Mouse (Mus musculus) CH12.LX (cell line): Measurements from ENCODE around the gene Anapc15. TPM values are rescaled to one million over a fixed set of nuclear protein-coding genes. Genes with fewer than 3 reads are reported as not detected.

Source experiments
- DNase-seq: peaks from one replicate; pipeline ENCODE4 v3.0.0-alpha.2; 2013; ENCODE audit errors: extremely low read depth
- H3K27ac ChIP-seq: 2 replicates; pipeline ENCODE4 v1.5.1; 2012; ENCODE audit warnings: low read depth, mild to moderate bottlenecking, control low read depth, moderate library complexity; ENCODE audit not compliant: insufficient read depth
- H3K27me3 ChIP-seq: replicated peaks from 2 replicates; pipeline ENCODE3; 2012; ENCODE audit warnings: inconsistent platforms
- H3K36me3 ChIP-seq, 2 experiments: replicated peaks in 1 of 2; 2 replicates each; pipeline versions ENCODE3 to v1.6.1; 2012; ENCODE audit warnings: inconsistent platforms in 1 of 2, low read length in 1 of 2, mild to moderate bottlenecking in 1 of 2, mixed read lengths in 1 of 2, moderate library complexity in 1 of 2; ENCODE audit not compliant: control insufficient read depth in 1 of 2, insufficient read depth in 1 of 2
- H3K4me1 ChIP-seq, 2 experiments: 2 replicates each; pipeline ENCODE4 v1.6.1; 2012; ENCODE audit warnings: inconsistent platforms in 1 of 2, moderate library complexity in 1 of 2; ENCODE audit not compliant: insufficient read depth in 2 of 2, control insufficient read depth in 1 of 2
- H3K4me2 ChIP-seq: 2 replicates; pipeline ENCODE4 v1.6.1; 2012; ENCODE audit warnings: low read depth, mild to moderate bottlenecking, control low read depth; ENCODE audit not compliant: poor library complexity, insufficient read depth, severe bottlenecking
- H3K4me3 ChIP-seq, 3 experiments: fragments of 150-350 bp in 1 of 3; sonication (generic) in 1 of 3; replicated peaks in 1 of 3; 2 replicates each; pipeline versions ENCODE3 to v1.5.1; 2011 to 2012; ENCODE audit warnings: low read depth in 2 of 3, low read length in 2 of 3, mild to moderate bottlenecking in 2 of 3, moderate library complexity in 2 of 3, control low read depth in 1 of 3, improper control_type of control experiment in 1 of 3, inconsistent platforms in 1 of 3, mixed read lengths in 1 of 3; ENCODE audit not compliant: poor library complexity in 1 of 3
- H3K79me2 ChIP-seq: replicated peaks from 2 replicates; pipeline ENCODE4 v1.6.1; 2012; ENCODE audit warnings: mild to moderate bottlenecking, moderate library complexity; ENCODE audit not compliant: control insufficient read depth, poor library complexity, insufficient read depth, severe bottlenecking; ENCODE audit errors: extremely low read depth
- H3K9ac ChIP-seq: 2 replicates; pipeline ENCODE4 v1.6.1; 2012; ENCODE audit warnings: low read depth, mild to moderate bottlenecking, control low read depth, moderate library complexity; ENCODE audit not compliant: insufficient read depth
- H3K9me3 ChIP-seq: replicated peaks from 2 replicates; pipeline ENCODE3; 2012; ENCODE audit warnings: low read length, inconsistent platforms, mixed read lengths
- BHLHE40 ChIP-seq: IDR thresholded peaks from 2 replicates; pipeline ENCODE4 v1.6.1; 2011; ENCODE audit warnings: mild to moderate bottlenecking, low read depth, low read length, improper control_type of control experiment
- CHD1 ChIP-seq: IDR thresholded peaks from 2 replicates; pipeline ENCODE4 v1.6.1; 2012; ENCODE audit warnings: low read depth, low read length, improper control_type of control experiment, inconsistent platforms
- CHD2 ChIP-seq: IDR thresholded peaks from 2 replicates; pipeline ENCODE4 v1.6.1; 2011; ENCODE audit warnings: low read length, improper control_type of control experiment
- CTCF ChIP-seq, 2 experiments: IDR thresholded peaks in 1 of 2; conservative IDR thresholded peaks in 1 of 2; 2 replicates each; pipeline ENCODE4 v1.5.1; 2011 to 2012; ENCODE audit warnings: low read depth in 2 of 2, low read length in 2 of 2, improper control_type of control experiment in 1 of 2, inconsistent platforms in 1 of 2, mild to moderate bottlenecking in 1 of 2, moderate library complexity in 1 of 2
- ELF1 ChIP-seq: IDR thresholded peaks from 2 replicates; pipeline ENCODE4 v1.6.1; 2014; ENCODE audit warnings: low read depth, mild to moderate bottlenecking, inconsistent platforms, low read length, improper control_type of control experiment
- EP300 ChIP-seq: IDR thresholded peaks from 2 replicates; pipeline ENCODE4 v1.6.1; 2011; ENCODE audit warnings: low read length, improper control_type of control experiment
- GABPA ChIP-seq: IDR thresholded peaks from 2 replicates; pipeline ENCODE4 v1.6.1; 2012; ENCODE audit warnings: low read depth, low read length, improper control_type of control experiment, inconsistent platforms; ENCODE audit not compliant: insufficient replicate concordance
- HCFC1 ChIP-seq: IDR thresholded peaks from 2 replicates; pipeline ENCODE4 v1.6.1; 2012; ENCODE audit warnings: low read depth, mild to moderate bottlenecking, inconsistent platforms, low read length, improper control_type of control experiment
- JUN ChIP-seq: IDR thresholded peaks from 2 replicates; pipeline ENCODE4 v1.6.1; 2011; ENCODE audit warnings: low read depth, mild to moderate bottlenecking, low read length, improper control_type of control experiment, moderate library complexity; ENCODE audit not compliant: insufficient read depth
- JUND ChIP-seq: conservative IDR thresholded peaks from 2 replicates; pipeline ENCODE4 v1.6.1; 2011; ENCODE audit warnings: low read depth, low read length, improper control_type of control experiment
- MAFK ChIP-seq: IDR thresholded peaks from 2 replicates; pipeline ENCODE4 v1.6.1; 2011; ENCODE audit warnings: low read length, improper control_type of control experiment; ENCODE audit not compliant: insufficient replicate concordance
- MAX ChIP-seq: IDR thresholded peaks from 2 replicates; pipeline ENCODE4 v1.6.1; 2011; ENCODE audit warnings: low read length, improper control_type of control experiment
- MEF2A ChIP-seq: IDR thresholded peaks from 2 replicates; pipeline ENCODE4 v1.6.1; 2014; ENCODE audit warnings: low read depth, mild to moderate bottlenecking, inconsistent platforms, low read length, improper control_type of control experiment, borderline replicate concordance
- NELFE ChIP-seq: IDR thresholded peaks from 2 replicates; pipeline ENCODE4 v1.6.1; 2011; ENCODE audit warnings: low read depth, low read length, improper control_type of control experiment
- NRF1 ChIP-seq: IDR thresholded peaks from 2 replicates; pipeline ENCODE4 v1.6.1; 2014; ENCODE audit warnings: low read depth, mild to moderate bottlenecking, inconsistent platforms, low read length, improper control_type of control experiment, moderate library complexity
- PAX5 ChIP-seq: IDR thresholded peaks from 2 replicates; pipeline ENCODE4 v1.6.1; 2012; ENCODE audit warnings: low read length, inconsistent platforms, mixed read lengths
- RAD21 ChIP-seq: IDR thresholded peaks from 2 replicates; pipeline ENCODE4 v1.6.1; 2011; ENCODE audit warnings: low read depth, mild to moderate bottlenecking, low read length, improper control_type of control experiment, moderate library complexity
- RCOR1 ChIP-seq: conservative IDR thresholded peaks from 2 replicates; pipeline ENCODE4 v1.6.1; 2012; ENCODE audit warnings: low read depth, mild to moderate bottlenecking, inconsistent platforms, low read length, improper control_type of control experiment
- TCF12 ChIP-seq: IDR thresholded peaks from 2 replicates; pipeline ENCODE4 v1.6.1; 2014; ENCODE audit warnings: low read depth, mild to moderate bottlenecking, inconsistent platforms, low read length, improper control_type of control experiment
- UBTF ChIP-seq: IDR thresholded peaks from 2 replicates; pipeline ENCODE4 v1.6.1; 2012; ENCODE audit warnings: low read depth, mild to moderate bottlenecking, inconsistent platforms, low read length, improper control_type of control experiment, moderate library complexity
- USF2 ChIP-seq: conservative IDR thresholded peaks from 2 replicates; pipeline ENCODE4 v1.6.1; 2011; ENCODE audit warnings: low read depth, low read length, improper control_type of control experiment
- ZC3H11A ChIP-seq: IDR thresholded peaks from 2 replicates; pipeline ENCODE4 v1.6.1; 2012; ENCODE audit warnings: low read depth, mild to moderate bottlenecking, inconsistent platforms, low read length, improper control_type of control experiment
- ZMIZ1 ChIP-seq: IDR thresholded peaks from 2 replicates; pipeline ENCODE4 v1.6.1; 2012; ENCODE audit warnings: low read depth, mild to moderate bottlenecking, inconsistent platforms, low read length, improper control_type of control experiment
- dilution Hi-C: fragments of 300-500 bp; cut with MboI; formaldehyde crosslinking; loops from 2 replicates; pipeline ENCODE4 v1.14.3; 2020; ENCODE audit warnings: low sequenced_read_pairs; ENCODE audit not compliant: extremely low pct_unique_long_range_greater_than_20kb, extremely low pct_ligation_motif_present
- in situ Hi-C: fragments of 300-500 bp; cut with MboI; formaldehyde crosslinking; loops from 3 replicates; pipeline ENCODE4 v1.14.3; 2019; ENCODE audit warnings: low sequenced_read_pairs, low pct_ligation_motif_present, low pct_unique_long_range_greater_than_20kb, mixed read lengths
- polyA plus RNA-seq: library from polyadenylated mRNA; unstranded; fragments of >175 nt; gene quantifications from 2 replicates; pipeline ENCODE4 v1.2.1, GENCODE M21; 2012; ENCODE audit warnings: low read depth; ENCODE audit not compliant: insufficient read length
- total RNA-seq, 2 experiments: library from RNA; depleted of rRNA; stranded (reverse); fragments of 300-350 nt in 1 of 2; fragments of >200 nt in 1 of 2; gene quantifications; 2 replicates each; pipeline ENCODE4 v1.2.3; 2012 to 2014

Anapc15 gene
- total and polyA plus RNA-seq, 3 experiments = 69.1 to 97.1 (median 90.6) TPM

DNA sequence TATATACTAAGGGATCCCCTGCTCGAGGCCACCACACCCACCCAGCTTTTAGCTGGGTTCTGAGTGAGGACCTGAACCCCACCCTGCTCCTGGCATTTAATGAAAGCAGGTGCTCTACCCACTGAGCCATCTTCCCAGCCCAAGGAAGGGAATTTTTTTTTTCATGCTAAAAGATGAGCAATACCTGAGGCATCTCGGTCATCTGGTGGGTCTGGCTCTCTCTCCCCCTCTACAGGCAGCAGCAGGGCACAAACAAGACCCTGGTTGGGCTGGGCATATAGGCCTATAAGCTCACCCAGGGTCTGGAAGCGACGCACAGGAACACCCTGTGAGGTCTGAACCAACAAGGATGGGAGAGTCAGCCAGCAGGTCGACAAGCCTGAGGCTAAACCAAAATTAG, 30.2 kb upstream of the Anapc15 start:
- TF ChIP-seq GABPA = no peak
- no peak for TF ChIP-seq NELFE
- TF ChIP-seq CTCF (conservative IDR thresholded peaks at IDR 0.05 in 1 of 2, IDR thresholded peaks at IDR 0.05 in 1 of 2; ENCODE audit: low read depth in 2 of 2, low read length in 2 of 2) = peak in 1 of 2 experiments; percentile 29; a peak in 2 of 4 replicates
- no peak for TF ChIP-seq MEF2A
- no peak for TF ChIP-seq MAX
- TF ChIP-seq RAD21 = no peak
- no peak for TF ChIP-seq ELF1
- Histone ChIP-seq H3K9me3 (peaks cover 3% of the 10 kb centered on the region), H3K27me3 (no peaks in the 10 kb centered on the region), H3K4me1 (peaks cover 3 to 27% of the 10 kb centered on the region in 2 experiments; a peak in 3 of 4 replicates), H3K9ac (no peak overlapping the region), H3K4me3 (no peak overlapping the region), H3K36me3 (peaks cover 50 to 65% of the 10 kb centered on the region in 2 experiments), H3K79me2 (peaks cover 19% of the 10 kb centered on the region), H3K27ac (no peak overlapping the region), H3K4me2 (no peak overlapping the region)
- no peak for DNase-seq
- in situ Hi-C loops (no loop called here), dilution Hi-C loops (no loop called here)

GRCm38 (mm10) chr7:101833916-101834584, 29.5 kb upstream of the Anapc15 start:
- H3K4me3 ChIP-seq = no peak overlapping the region
- in situ Hi-C loops = no loop called here
- peaks cover 19% of the 10 kb centered on the region for H3K79me2 ChIP-seq
- no peak for DNase-seq
- no peak overlapping the region for H3K4me2 ChIP-seq
- TF ChIP-seq CHD1 (no peak), NRF1 (no peak), JUN (no peak), NELFE (no peak), ZMIZ1 (no peak), TCF12 (no peak), PAX5 (no peak), ZC3H11A (no peak), RCOR1 (no peak), CHD2 (no peak), USF2 (no peak), JUND (no peak), UBTF (no peak), HCFC1 (no peak), MAFK (no peak), RAD21 (no peak), EP300 (no peak), BHLHE40 (no peak)
- peaks cover 3 to 30% of the 10 kb centered on the region in 2 experiments; a peak in 3 of 4 replicates for H3K4me1 ChIP-seq
- H3K27ac ChIP-seq = no peak overlapping the region
- H3K9ac ChIP-seq = no peak overlapping the region
- H3K9me3 ChIP-seq = peaks cover 3% of the 10 kb centered on the region
- no peaks in the 10 kb centered on the region for H3K27me3 ChIP-seq
- dilution Hi-C loops = no loop called here
- peaks cover 44 to 58% of the 10 kb centered on the region in 2 experiments for H3K36me3 ChIP-seq
